Mouse (Mus musculus) C2C12 (cell line): ENCODE data around the gene Gm17660. TPM values are rescaled to one million over a fixed set of nuclear protein-coding genes. Genes with fewer than 3 reads are reported as not detected.

Experiments
- H3K27me3 ChIP-seq: one replicate; pipeline ENCODE4 v1.6.1; 2011; ENCODE audit not compliant: control insufficient read depth, insufficient read depth, insufficient read length
- H3K36me3 ChIP-seq: one replicate; pipeline ENCODE4 v1.6.1; 2011; ENCODE audit not compliant: control insufficient read depth, insufficient read depth
- H3K4me3 ChIP-seq: one replicate; pipeline ENCODE4 v1.5.1; 2011; ENCODE audit warnings: mild to moderate bottlenecking, control low read depth; ENCODE audit not compliant: poor library complexity, insufficient read depth, severe bottlenecking
- H3K79me2 ChIP-seq: one replicate; pipeline ENCODE4 v1.6.1; 2011; ENCODE audit not compliant: control insufficient read depth, insufficient read depth
- H3K79me3 ChIP-seq: one replicate; pipeline ENCODE4 v1.6.1; 2011; ENCODE audit warnings: low read depth, control low read depth
- H3ac ChIP-seq: one replicate; pipeline ENCODE3; 2011; ENCODE audit warnings: low read depth; ENCODE audit not compliant: control insufficient read depth, insufficient read length
- CEBPB ChIP-seq: IDR thresholded peaks from one replicate; pipeline ENCODE4 v1.6.1; 2011; ENCODE audit warnings: low read depth, mild to moderate bottlenecking, control low read depth, moderate library complexity
- CTCF ChIP-seq: IDR thresholded peaks from one replicate; pipeline ENCODE4 v1.5.1; 2011; ENCODE audit not compliant: control insufficient read depth, insufficient read depth, insufficient read length
- FOSL1 ChIP-seq: IDR thresholded peaks from one replicate; pipeline ENCODE4 v1.8.0; 2011; ENCODE audit warnings: mild to moderate bottlenecking, low read length; ENCODE audit not compliant: poor library complexity, insufficient read depth, severe bottlenecking
- MAX ChIP-seq: IDR thresholded peaks from one replicate; pipeline ENCODE4 v1.6.1; 2011; ENCODE audit warnings: mild to moderate bottlenecking, control low read depth
- MYOD1 ChIP-seq: IDR thresholded peaks from one replicate; pipeline ENCODE4 v1.6.1; 2011; ENCODE audit warnings: low read depth; ENCODE audit not compliant: control insufficient read depth, insufficient read length
- MYOG ChIP-seq: IDR thresholded peaks from one replicate; pipeline ENCODE4 v1.6.1; 2011; ENCODE audit not compliant: control insufficient read depth, insufficient read length; ENCODE audit errors: extremely low read depth
- USF1 ChIP-seq: IDR thresholded peaks from one replicate; pipeline ENCODE4 v1.6.1; 2011; ENCODE audit warnings: low read depth, mild to moderate bottlenecking, control low read depth, moderate library complexity
- polyA plus RNA-seq: library from polyadenylated mRNA; unstranded; fragments of >200 nt; fragmentation: generic; extraction: Trizol; gene quantifications from one replicate; pipeline ENCODE4 v1.2.1, GENCODE M21; 2012; ENCODE audit warnings: missing spikeins

Gene Gm17660
- polyA plus RNA-seq, 1 experiment, result not detected

GRCm38 (mm10) chr5:104046256-104047199 lies 30.9 kb downstream of the Gm17660 start, which contains the start of gene Nudt9:
Nudt9 (plus strand) TSS chr5:104046306.
- TF ChIP-seq FOSL1, result no peak
- TF ChIP-seq MAX, result peak; percentile 94
- TF ChIP-seq MYOG, result no peak
- TF ChIP-seq MYOD1, result no peak
- TF ChIP-seq USF1, result peak; percentile 96
- no peak for TF ChIP-seq CEBPB
- TF ChIP-seq CTCF, result no peak
- peak within 1 kb of the TSS; percentile 66 for H3K4me3 ChIP-seq
- H3K36me3 ChIP-seq, result peaks cover 16% of the 10 kb centered on the region
- peaks cover 34% of the 10 kb centered on the region for H3K79me2 ChIP-seq
- H3K79me3 ChIP-seq, result peaks cover 10% of the 10 kb centered on the region
- H3K27me3 ChIP-seq, result no peaks in the 10 kb centered on the region
- H3ac ChIP-seq, result peak within 1 kb of the TSS; percentile 76

- Histone ChIP-seq H3K27me3 (no peaks in the 10 kb centered on the region), H3K36me3 (no peaks in the 10 kb centered on the region), H3K4me3 (no peak overlapping the region), H3K79me3 (peaks cover 4% of the 10 kb centered on the region), H3ac (no peak overlapping the region), H3K79me2 (peaks cover 19% of the 10 kb centered on the region)
- TF ChIP-seq MYOG (no peak), MYOD1 (peak; percentile 6), FOSL1 (no peak), CTCF (no peak)
These were observed 33.7 kb downstream of the Gm17660 start for GRCm38 (mm10) chr5:104043704-104044103.

DNA sequence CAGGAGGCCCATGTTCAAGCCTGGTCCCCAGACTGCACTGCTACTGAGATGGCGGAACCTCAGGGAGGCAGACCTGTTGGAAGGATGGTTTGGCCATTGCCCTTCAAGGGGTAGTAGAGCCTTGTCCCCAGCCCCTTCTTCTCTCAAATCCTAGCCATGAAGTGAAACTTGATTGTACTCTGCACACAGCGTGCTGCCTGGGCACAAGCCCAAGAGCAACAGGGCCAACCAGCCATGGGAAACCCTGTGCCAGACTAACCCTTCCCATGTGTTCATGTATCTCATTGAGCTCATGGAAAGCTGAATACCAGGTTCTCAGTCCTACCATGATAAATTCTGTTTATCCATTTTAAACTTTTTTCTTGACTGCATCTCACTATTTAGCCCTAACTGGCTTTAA lies 34.5 kb downstream of the Gm17660 start:
- Histone ChIP-seq H3ac (no peak overlapping the region), H3K36me3 (no peaks in the 10 kb centered on the region), H3K27me3 (no peaks in the 10 kb centered on the region), H3K79me3 (peaks cover 3% of the 10 kb centered on the region), H3K4me3 (no peak overlapping the region), H3K79me2 (peaks cover 11% of the 10 kb centered on the region)
- TF ChIP-seq CEBPB (no peak), FOSL1 (no peak), MAX (no peak), MYOD1 (no peak), CTCF (no peak), MYOG (no peak), USF1 (no peak)

- Histone ChIP-seq H3K27me3 (no peaks in the 10 kb centered on the region), H3ac (no peak overlapping the region)
- TF ChIP-seq MYOD1 (no peak), CEBPB (no peak), FOSL1 (no peak), USF1 (no peak), CTCF (no peak), MAX (no peak), MYOG (no peak)
These were observed 38.1 kb downstream of the Gm17660 start for GRCm38 (mm10) chr5:104039154-104039932.

DNA sequence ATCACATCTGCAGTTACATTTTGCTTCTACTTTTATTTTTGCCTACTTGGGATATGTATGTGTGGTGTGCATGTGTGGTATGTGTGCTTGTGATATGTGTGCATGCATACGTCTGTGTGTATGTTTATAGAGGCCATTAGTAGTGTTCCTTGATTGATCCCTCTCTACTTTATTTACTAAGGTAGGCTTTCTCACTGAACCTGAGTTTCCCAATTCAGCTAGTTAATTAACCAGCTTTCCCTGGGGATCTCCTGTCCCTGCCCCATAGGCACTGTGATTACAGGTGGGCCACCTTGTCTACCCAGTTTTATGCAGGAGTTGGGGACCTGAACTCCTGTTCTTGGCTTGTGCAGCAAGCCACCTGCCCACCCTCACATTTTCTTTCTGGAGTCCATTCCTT lies 40.7 kb downstream of the Gm17660 start:
- TF ChIP-seq MAX (no peak), USF1 (no peak), CEBPB (no peak)
- no peaks in the 10 kb centered on the region for H3K79me3 ChIP-seq
- no peaks in the 10 kb centered on the region for H3K27me3 ChIP-seq
- H3ac ChIP-seq, result no peak overlapping the region
- no peak overlapping the region for H3K4me3 ChIP-seq
- no peaks in the 10 kb centered on the region for H3K36me3 ChIP-seq
- no peaks in the 10 kb centered on the region for H3K79me2 ChIP-seq

More at GRCm38 (mm10) chr5:104039154-104039932, 38.1 kb downstream of the Gm17660 start:
- Histone ChIP-seq H3K4me3 (no peak overlapping the region), H3K79me2 (no peaks in the 10 kb centered on the region), H3K36me3 (no peaks in the 10 kb centered on the region), H3K79me3 (no peaks in the 10 kb centered on the region)

- Histone ChIP-seq H3K79me2 (no peaks in the 10 kb centered on the region), H3K4me3 (no peak overlapping the region)
- no peak for TF ChIP-seq MAX
- TF ChIP-seq MYOG, result no peak
- TF ChIP-seq MYOD1, result no peak
- no peak for TF ChIP-seq USF1
- TF ChIP-seq CTCF, result no peak
- no peak for TF ChIP-seq FOSL1
- no peak for TF ChIP-seq CEBPB
These were observed 41.6 kb downstream of the Gm17660 start for GRCm38 (mm10) chr5:104035824-104036223.

More at GRCm38 (mm10) chr5:104035824-104036223, 41.6 kb downstream of the Gm17660 start:
- no peaks in the 10 kb centered on the region for H3K27me3 ChIP-seq
- no peaks in the 10 kb centered on the region for H3K36me3 ChIP-seq
- no peak overlapping the region for H3ac ChIP-seq
- no peaks in the 10 kb centered on the region for H3K79me3 ChIP-seq
